Mouse (Mus musculus): ENCODE results near the gene Map2k3.
A peak's percentile ranks its signal among the peaks of the same experiment; 100 is the strongest.

Gene Map2k3

GRCm38 (mm10) chr11:60924981-60925380 is 6.9 kb upstream of the Map2k3 start:
- no peak for DNase-seq (ENCODE audit: extremely low spot score, low spot score)

- DNase-seq (ENCODE audit: extremely low spot score, low spot score) = peak; percentile 90
Measured at GRCm38 (mm10) chr11:60927264-60927663, 4.6 kb upstream of the Map2k3 start.

- DNase-seq (ENCODE audit: extremely low spot score, low spot score) = no peak
Measured at GRCm38 (mm10) chr11:60930724-60931281, 1.0 kb upstream of the Map2k3 start.

- no peak for DNase-seq (ENCODE audit: extremely low spot score, low spot score)
Measured at GRCm38 (mm10) chr11:60931282-60931868, 458 bp upstream of the Map2k3 start.

- DNase-seq (ENCODE audit: extremely low spot score, low spot score) = no peak
Measured at GRCm38 (mm10) chr11:60932503-60933020, 729 bp downstream of the Map2k3 start.

- no peak for DNase-seq (ENCODE audit: extremely low spot score, low spot score)
Measured at GRCm38 (mm10) chr11:60933178-60933930, 1.5 kb downstream of the Map2k3 start.

- DNase-seq (ENCODE audit: extremely low spot score, low spot score) = no peak
Measured at GRCm38 (mm10) chr11:60934795-60935194, 3.0 kb downstream of the Map2k3 start.

- no peak for DNase-seq (ENCODE audit: extremely low spot score, low spot score)
Measured at GRCm38 (mm10) chr11:60935326-60935974, 3.6 kb downstream of the Map2k3 start.

- DNase-seq (ENCODE audit: extremely low spot score, low spot score) = no peak
Measured at GRCm38 (mm10) chr11:60935975-60936373, 4.1 kb downstream of the Map2k3 start.

- DNase-seq (ENCODE audit: extremely low spot score, low spot score) = no peak
Measured at GRCm38 (mm10) chr11:60937611-60938010, 5.8 kb downstream of the Map2k3 start.

GRCm38 (mm10) chr11:60939487-60939886 is 7.7 kb downstream of the Map2k3 start:
- DNase-seq (ENCODE audit: extremely low spot score, low spot score) = no peak

- no peak for DNase-seq (ENCODE audit: extremely low spot score, low spot score)
Measured at GRCm38 (mm10) chr11:60940501-60940900, 8.7 kb downstream of the Map2k3 start.

GRCm38 (mm10) chr11:60941370-60941769 is 9.5 kb downstream of the Map2k3 start:
- peak; percentile 19 for DNase-seq (ENCODE audit: extremely low spot score, low spot score)

- no peak for DNase-seq (ENCODE audit: extremely low spot score, low spot score)
Measured at GRCm38 (mm10) chr11:60942263-60943015, 10.6 kb downstream of the Map2k3 start.

GRCm38 (mm10) chr11:60945003-60945402 is 13.2 kb downstream of the Map2k3 start:
- DNase-seq (ENCODE audit: extremely low spot score, low spot score) = no peak

GRCm38 (mm10) chr11:60951896-60952295 is 20.1 kb downstream of the Map2k3 start:
- DNase-seq (ENCODE audit: extremely low spot score, low spot score) = no peak

GRCm38 (mm10) chr11:60952362-60952761 is 20.5 kb downstream of the Map2k3 start:
- DNase-seq (ENCODE audit: extremely low spot score, low spot score) = no peak

- no peak for DNase-seq (ENCODE audit: extremely low spot score, low spot score)
Measured at GRCm38 (mm10) chr11:60952986-60953385, 21.2 kb downstream of the Map2k3 start.

- DNase-seq (ENCODE audit: extremely low spot score, low spot score) = peak; percentile 84
Measured at GRCm38 (mm10) chr11:60953803-60954202, 22.0 kb downstream of the Map2k3 start.

GRCm38 (mm10) chr11:60954255-60955104 is 22.6 kb downstream of the Map2k3 start:
- no peak for DNase-seq (ENCODE audit: extremely low spot score, low spot score)

All from neural tube, embryonic 10.5 days (tissue).